Mouse (Mus musculus): ENCODE results near the gene Fam102b. TPM values are rescaled to one million over a fixed set of nuclear protein-coding genes. Genes with fewer than 3 reads are reported as not detected.

The Fam102b gene
- 13.7 TPM for polyA plus RNA-seq (2014; fragmentation: Illumina TruSeq; extraction: RNeasy Lipid Tissue Mini Kit (QIAGEN cat#74804); ENCODE audit: low replicate concordance)

DNA sequence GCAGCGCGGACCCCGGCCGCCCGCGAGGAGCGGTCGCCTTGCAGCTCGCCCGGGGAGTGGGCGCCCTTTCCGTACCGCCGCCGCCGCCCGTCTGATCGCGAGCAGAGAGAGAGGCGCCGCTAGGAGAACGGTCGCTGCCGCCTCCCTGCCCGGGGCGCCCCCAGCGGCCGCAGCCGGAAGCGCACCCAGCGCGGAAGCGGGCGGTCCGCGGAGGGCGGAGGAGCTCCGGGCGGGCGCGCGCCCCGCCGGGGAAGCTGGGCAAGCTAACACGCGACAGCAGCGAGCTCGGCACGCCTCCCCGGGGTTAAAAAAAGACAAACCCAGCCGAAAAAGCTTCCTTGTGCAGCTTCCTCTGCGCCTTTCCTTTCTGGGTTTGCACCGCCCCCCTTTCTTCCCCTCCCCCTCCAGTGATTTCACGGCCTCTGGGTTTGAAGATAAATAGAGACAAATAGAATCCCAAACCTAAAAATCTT, at the start of gene Fam102b:
TSS of gene Fam102b (minus strand) at position 93 of the 473 bp plus-strand sequence.

DNA sequence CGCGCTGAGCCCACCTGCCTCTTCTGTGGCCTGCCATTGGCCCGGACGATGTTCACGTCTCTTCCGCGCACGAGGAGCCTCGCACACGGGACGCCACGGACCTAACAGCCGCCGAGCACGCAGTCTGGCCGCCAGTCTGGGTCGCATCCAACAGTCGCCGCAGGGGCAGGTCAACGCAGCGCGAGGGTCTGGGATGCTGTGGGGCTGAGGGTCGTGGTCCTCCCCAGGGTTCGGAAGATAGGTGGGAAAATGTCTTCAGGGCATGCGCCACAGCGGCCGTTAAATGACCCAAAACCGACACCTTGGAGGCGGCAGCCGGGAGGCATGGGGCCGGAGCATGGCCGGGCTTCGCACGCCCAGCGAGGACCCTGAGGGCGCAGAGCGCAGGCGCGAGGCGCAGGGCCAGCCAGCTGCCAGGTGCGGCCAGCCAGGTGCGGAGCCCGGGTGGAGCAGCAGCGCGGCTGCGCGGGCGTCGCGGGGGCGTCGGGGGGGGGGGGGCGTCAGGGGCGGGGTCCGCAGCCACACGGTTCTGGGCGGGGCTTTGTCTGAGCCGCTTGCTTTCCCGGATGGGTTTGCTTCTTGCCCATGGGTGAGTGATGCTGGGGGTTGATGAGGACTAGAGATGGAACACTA, 87.3 kb downstream of the Fam102b start, which contains the start of gene Gm9857:
TSS of gene Gm9857 (minus strand) at position 445 of the 633 bp plus-strand sequence.

DNA sequence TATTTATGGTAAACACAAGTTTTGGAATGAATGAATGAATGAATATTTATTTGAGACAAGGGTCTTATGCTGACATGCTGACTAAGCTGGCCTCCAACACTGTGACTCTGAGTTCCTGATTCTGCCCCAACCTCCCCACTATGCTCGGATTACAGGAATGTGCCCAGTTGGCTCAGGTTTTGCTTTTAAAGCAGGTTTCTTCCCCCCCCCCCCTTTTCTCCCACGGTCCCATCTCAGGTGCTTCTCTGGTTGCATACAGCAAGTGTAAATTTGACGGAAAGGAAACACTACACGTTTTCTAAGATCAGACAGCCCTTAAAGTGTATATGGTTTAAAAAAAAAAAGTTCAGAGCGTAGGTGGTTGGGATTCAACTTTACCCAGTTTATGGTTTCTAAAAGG, 87.8 kb downstream of the Fam102b start, which contains the start of gene Henmt1:
TSS of gene Henmt1 (plus strand) at position 301 of the 400 bp plus-strand sequence.

Other genes starting within 250 kb of the Fam102b start
- gene Stxbp3, start 187.1 kb downstream of the Fam102b start, polyA plus RNA-seq (2014; fragmentation: Illumina TruSeq; extraction: RNeasy Lipid Tissue Mini Kit (QIAGEN cat#74804); ENCODE audit: low replicate concordance), result 195 TPM
- gene Fndc7, start 137.6 kb downstream of the Fam102b start, polyA plus RNA-seq (2014; fragmentation: Illumina TruSeq; extraction: RNeasy Lipid Tissue Mini Kit (QIAGEN cat#74804); ENCODE audit: low replicate concordance), result not detected
- gene Prpf38b, start 115.9 kb downstream of the Fam102b start, polyA plus RNA-seq (2014; fragmentation: Illumina TruSeq; extraction: RNeasy Lipid Tissue Mini Kit (QIAGEN cat#74804); ENCODE audit: low replicate concordance), result 248 TPM
- gene Henmt1, start 87.7 kb downstream of the Fam102b start, polyA plus RNA-seq (2014; fragmentation: Illumina TruSeq; extraction: RNeasy Lipid Tissue Mini Kit (QIAGEN cat#74804); ENCODE audit: low replicate concordance), result not detected
- gene Gm9857, start 87.2 kb downstream of the Fam102b start, polyA plus RNA-seq (2014; fragmentation: Illumina TruSeq; extraction: RNeasy Lipid Tissue Mini Kit (QIAGEN cat#74804); ENCODE audit: low replicate concordance), result not detected
- not detected for gene Slc25a54, start 52.9 kb upstream of the Fam102b start, polyA plus RNA-seq (2014; fragmentation: Illumina TruSeq; extraction: RNeasy Lipid Tissue Mini Kit (QIAGEN cat#74804); ENCODE audit: low replicate concordance)
- gene Slc25a24, start 95.5 kb upstream of the Fam102b start, polyA plus RNA-seq (2014; fragmentation: Illumina TruSeq; extraction: RNeasy Lipid Tissue Mini Kit (QIAGEN cat#74804); ENCODE audit: low replicate concordance), result 248 TPM

All from small intestine, adult 10 weeks (tissue).